Mouse (Mus musculus) liver, adult (tissue): ENCODE data around the gene Tjp3.
A peak's percentile ranks its signal among the peaks of the same experiment; 100 is the strongest.

Source experiments
- GATA4 ChIP-seq: IDR thresholded peaks from 2 replicates; pipeline ENCODE4 v1.6.1; 2014; ENCODE audit warnings: mild to moderate bottlenecking, low read length; ENCODE audit not compliant: insufficient replicate concordance

The Tjp3 gene

DNA sequence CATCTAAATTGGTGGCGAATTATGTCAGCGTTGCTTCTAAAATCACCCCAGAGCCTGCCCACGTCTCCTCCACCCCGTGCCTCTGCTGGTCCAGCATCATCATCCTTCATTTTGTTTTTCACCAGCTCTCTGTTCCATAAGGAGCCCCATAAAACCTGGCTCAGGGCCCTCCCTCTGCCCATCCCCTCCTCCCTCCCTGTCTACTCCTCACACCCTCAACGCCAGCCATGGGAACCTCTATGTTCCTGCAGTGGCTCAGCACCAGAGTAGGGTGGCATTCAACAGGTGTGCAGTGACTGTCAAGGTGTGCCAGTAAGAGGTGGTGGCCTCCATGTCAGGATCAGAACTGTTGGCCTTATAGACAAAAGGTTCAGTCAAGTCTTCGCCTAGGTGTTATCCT is 3.8 kb upstream of the Tjp3 start:
- TF ChIP-seq GATA4: no peak

DNA sequence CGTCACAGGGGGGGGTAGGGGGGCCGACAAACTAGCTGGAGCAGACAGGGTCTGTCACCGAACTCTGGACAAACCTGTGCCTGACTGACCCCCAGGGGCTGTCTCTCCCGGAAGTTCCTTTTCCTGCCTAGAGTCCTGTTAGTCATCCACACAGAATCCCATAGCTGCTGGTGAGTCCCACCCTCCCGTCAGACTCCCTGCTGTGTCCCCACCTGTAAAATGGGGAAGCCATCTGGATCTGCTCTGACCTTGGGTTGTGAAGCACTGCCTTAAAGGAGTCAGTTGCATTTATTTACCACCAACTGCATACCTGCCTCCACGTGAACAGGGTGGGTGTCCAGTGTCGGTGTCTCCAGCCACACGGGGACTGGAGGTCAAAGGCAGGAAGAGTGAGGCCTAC is 3.1 kb upstream of the Tjp3 start:
- no peak for TF ChIP-seq GATA4

- TF ChIP-seq GATA4: no peak
Observed at GRCm38 (mm10) chr10:81293334-81294030, 2.1 kb upstream of the Tjp3 start.

GRCm38 (mm10) chr10:81292554-81293333 is 1.4 kb upstream of the Tjp3 start, which contains the start of gene Pip5k1c:
Gene Pip5k1c (plus strand): TSS chr10:81292963.
- TF ChIP-seq GATA4: peak; percentile 6; the same call in 1 of the 2 replicates

- no peak for TF ChIP-seq GATA4
Observed at GRCm38 (mm10) chr10:81290698-81291460, 502 bp downstream of the Tjp3 start.

DNA sequence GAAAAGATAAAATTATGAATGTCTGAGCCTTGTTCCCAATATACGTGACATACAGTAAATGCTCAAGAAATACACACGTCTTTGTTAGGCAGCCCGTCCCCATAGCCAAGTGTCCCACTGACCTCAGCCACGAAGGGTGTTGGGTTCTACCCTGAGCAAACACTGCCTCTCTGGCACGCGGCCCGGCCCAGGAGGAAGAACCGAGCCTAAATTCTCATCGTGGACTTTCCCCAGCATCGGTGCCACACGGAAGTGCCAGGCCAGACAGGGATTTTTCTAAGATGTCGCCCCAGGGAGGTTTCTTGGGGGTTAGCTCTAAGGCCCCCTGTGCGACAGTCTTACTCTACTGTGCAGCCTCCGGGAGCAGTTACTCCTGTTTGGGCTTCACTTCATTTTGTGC is 1.6 kb downstream of the Tjp3 start:
- no peak for TF ChIP-seq GATA4

GRCm38 (mm10) chr10:81289278-81289677 is 2.1 kb downstream of the Tjp3 start:
- no peak for TF ChIP-seq GATA4

DNA sequence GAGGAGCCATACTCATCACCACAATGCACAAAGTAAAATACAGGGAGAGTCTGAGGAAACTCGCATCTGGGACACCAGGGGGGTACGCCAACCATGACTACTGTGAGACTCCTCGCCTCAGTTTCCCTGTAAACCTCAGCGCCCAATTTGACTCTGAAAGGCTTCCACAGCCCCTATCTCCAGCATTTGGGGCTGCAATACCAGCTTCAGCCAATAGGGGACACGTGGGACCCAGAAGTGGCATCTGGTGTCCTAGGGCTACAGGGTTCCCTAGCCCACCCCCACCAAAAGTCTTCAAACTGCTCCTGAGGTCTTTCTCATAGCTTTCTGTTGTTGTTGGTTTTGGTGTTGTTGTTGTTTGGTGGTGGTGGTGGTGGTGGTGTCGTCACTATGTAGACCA is 2.8 kb downstream of the Tjp3 start:
- no peak for TF ChIP-seq GATA4

GRCm38 (mm10) chr10:81287513-81288157 is 3.7 kb downstream of the Tjp3 start:
- no peak for TF ChIP-seq GATA4

DNA sequence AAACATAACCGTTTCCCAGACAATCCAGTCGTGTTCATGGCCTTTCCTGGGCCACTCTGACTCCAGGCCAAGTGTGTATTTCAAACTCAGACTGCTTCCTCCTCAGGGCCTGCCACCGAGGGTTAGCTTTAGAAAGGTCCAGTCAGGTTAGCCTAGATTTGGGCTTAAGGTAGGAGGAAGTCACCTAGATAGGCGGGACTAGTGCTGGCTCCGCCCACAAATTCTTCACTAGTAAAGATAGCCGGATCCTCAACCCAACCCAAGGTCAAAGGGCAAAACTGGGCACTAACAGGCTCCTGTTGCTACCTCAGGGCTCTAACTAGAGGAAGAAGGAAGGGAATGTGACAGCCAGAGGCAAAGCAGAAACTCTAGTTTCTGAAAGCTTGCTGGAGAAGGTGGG is 4.8 kb downstream of the Tjp3 start:
- TF ChIP-seq GATA4: no peak

DNA sequence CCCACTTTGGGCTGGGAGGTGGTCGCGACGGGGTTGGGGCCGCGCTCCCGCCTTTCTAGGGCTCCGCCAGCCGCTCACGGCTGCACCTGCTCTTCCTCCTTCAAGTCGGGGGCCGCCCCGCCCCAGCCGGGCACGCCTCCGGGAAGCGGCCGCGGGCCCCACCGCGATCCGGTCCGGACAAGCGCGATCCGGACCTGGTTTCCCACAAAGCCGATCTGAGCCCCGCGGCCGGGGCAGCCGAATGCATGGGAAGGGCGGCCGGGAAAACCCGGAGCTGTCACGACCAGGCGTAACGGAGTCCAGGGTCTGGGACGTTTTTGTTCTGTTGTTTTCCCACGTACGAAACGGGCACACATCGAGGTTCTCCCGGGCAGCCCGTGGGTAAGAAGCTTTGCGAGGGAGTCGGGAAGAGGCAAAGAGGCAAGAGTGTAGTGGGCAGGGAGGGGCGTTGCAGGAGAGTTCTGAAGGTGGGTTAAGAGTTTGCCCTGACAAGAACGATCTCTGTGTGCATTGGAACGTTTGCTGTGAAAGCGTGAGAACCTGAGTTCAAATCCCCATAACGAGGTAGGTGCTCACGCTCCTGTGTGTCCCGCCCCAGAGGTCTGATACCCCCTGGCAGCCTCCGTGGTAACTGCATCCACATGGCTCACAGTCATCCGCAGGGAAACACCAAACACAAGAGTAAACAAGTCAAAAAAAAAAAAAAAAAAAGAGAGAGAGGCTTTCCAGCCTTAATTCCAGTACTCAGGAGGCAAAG is 5.5 kb downstream of the Tjp3 start:
- TF ChIP-seq GATA4: no peak

DNA sequence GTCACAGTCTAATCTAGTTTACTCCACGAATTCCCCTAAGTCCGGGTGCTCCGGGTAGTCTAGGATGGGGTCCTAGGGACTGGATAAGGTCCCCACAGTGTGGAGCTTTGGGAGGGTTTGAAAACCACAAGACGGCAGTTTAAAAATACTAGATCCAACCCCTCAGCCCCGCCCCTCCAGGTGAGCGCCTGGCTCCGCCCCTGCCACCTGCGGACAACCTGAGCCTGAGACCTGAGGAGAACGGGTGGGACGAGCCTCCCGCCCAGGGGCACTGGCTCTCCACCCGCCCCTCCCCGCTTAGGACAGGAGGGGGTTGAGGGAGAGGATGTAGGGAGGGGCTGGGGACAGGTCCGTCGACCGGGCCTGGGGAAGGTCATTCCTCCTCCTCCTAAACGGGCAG is 6.7 kb downstream of the Tjp3 start:
- TF ChIP-seq GATA4: no peak

GRCm38 (mm10) chr10:81284189-81284588 is 7.2 kb downstream of the Tjp3 start:
- no peak for TF ChIP-seq GATA4

DNA sequence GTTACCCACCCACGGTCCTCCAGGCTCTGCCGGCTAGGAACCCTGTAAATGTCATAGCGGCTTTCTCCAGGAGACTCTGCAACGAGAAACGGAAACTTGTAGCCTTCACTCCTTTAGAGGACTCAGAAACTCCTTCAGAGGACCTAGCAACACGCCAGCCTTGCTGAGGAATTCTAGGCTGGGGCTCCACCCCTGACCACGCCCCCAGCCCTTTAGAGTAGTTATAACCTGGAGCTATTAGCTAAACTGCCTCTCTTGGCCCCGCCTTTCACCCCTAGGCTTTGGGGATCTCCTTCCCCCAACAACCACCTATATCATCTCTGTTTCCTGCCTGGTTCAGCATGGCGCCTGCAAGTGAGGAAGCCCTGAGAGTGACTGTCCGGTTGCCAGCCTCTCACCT is 11.9 kb downstream of the Tjp3 start:
- no peak for TF ChIP-seq GATA4

GRCm38 (mm10) chr10:81277676-81278075 is 13.7 kb downstream of the Tjp3 start:
- no peak for TF ChIP-seq GATA4
